Mouse (Mus musculus) mouse trophoblast stem cell (cell line): ENCODE results near the gene Htra1.

Source experiments
- in situ Hi-C, 2 experiments: fragments of 300-500 bp; cut with MseI, MboI; formaldehyde crosslinking; loops; 2 replicates in 1 of 2; 3 replicates in 1 of 2; pipeline ENCODE4 v1.15.1; 2025

Htra1 gene

GRCm38 (mm10) chr7:130934654-130935053 lies 1.3 kb upstream of the Htra1 start:
- in situ Hi-C loops: no loop called here

- in situ Hi-C loops: no loop called here
Measured at GRCm38 (mm10) chr7:130935421-130935792, 504 bp upstream of the Htra1 start.

DNA sequence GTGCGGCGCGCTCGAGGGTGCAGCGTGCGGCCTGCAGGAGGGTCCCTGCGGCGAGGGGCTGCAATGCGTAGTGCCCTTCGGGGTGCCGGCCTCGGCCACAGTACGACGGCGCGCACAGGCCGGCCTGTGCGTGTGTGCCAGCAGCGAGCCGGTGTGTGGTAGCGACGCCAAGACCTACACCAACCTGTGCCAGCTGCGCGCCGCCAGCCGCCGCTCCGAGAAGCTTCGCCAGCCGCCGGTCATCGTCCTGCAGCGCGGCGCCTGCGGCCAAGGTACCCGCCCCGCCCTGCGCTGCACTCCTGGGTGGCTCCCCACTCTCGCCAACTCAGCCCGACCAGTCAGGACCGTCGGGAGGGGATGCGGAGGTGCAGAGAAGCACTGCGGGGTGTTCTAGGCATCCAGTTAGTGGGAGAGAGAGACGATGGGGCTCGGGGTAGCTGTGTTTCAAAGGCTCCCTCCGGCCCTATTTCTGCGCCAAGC lies 601 bp downstream of the Htra1 start:
- in situ Hi-C loops: no loop called here

- in situ Hi-C loops: no loop called here
Measured at GRCm38 (mm10) chr7:130937266-130937841, 1.4 kb downstream of the Htra1 start.

- in situ Hi-C loops: no loop called here
Measured at GRCm38 (mm10) chr7:130938005-130938404, 2.1 kb downstream of the Htra1 start.

DNA sequence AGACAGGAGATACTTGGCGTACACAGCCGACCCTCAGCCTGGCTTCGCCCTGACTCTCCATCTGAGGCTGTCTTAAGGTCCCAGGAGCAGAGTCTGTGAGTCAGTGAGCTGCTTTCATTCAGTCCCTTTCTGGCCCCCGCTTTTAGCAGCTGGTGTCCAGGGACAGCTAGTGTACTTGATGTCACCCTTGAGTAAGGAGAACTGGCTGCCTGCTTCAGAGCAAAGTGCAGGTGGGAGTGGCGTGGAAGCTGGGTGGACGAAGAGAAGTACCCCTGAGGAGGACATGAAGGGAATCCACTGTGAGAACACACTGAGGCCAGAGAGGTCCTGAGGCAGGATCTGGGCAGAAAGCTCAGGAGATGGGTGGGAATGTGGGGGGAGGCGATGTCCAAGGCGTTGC lies 3.0 kb downstream of the Htra1 start:
- in situ Hi-C loops: no loop called here

DNA sequence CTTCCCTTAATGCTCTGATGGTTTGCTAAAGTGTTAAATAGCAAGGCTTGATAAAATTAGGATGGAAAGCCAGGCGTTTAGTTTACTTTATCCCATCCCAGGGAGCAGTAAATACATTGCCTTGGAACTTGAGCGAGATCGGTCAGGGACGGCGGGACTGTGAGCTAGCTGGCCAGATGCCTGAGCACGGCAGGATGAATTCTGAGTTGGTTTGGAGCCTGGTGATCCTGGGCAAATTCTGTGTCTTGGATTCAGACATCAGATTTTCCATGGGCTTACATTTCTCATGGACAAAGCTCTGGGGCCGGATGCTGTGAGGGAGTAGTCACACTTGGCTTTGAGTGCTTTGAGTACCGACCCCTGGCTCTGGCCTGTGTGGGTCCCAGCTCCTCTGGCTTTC lies 4.8 kb downstream of the Htra1 start:
- in situ Hi-C loops: no loop called here

GRCm38 (mm10) chr7:130943280-130943895 lies 7.5 kb downstream of the Htra1 start:
- in situ Hi-C loops: no loop called here

GRCm38 (mm10) chr7:130944766-130945475 lies 9.0 kb downstream of the Htra1 start:
- in situ Hi-C loops: no loop called here

DNA sequence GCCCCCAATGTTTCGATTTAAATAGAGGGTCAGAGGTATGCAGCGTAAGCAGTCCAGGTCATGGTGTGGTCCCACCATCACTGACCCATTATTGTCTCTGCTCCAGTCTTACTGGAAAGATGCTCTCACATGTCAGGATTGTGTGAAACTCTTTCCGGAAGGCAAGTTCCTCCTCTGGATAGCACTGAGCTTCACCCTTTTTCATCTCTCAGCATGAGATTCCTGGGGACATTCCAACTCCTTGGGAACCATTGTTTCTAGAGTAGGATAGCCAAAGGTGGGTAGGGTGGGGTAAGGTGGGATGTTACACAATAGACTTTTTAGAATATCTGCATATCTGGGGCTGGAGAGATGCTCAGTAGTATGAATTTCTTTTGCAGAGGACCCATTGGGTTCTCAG lies 9.8 kb downstream of the Htra1 start:
- in situ Hi-C loops: no loop called here

GRCm38 (mm10) chr7:130946303-130946702 lies 10.4 kb downstream of the Htra1 start:
- in situ Hi-C loops: no loop called here

- in situ Hi-C loops: no loop called here
Measured at GRCm38 (mm10) chr7:130948563-130949208, 12.8 kb downstream of the Htra1 start.

- in situ Hi-C loops: no loop called here
Measured at GRCm38 (mm10) chr7:130949331-130949751, 13.4 kb downstream of the Htra1 start.

- in situ Hi-C loops: no loop called here
Measured at GRCm38 (mm10) chr7:130950482-130950881, 14.6 kb downstream of the Htra1 start.

DNA sequence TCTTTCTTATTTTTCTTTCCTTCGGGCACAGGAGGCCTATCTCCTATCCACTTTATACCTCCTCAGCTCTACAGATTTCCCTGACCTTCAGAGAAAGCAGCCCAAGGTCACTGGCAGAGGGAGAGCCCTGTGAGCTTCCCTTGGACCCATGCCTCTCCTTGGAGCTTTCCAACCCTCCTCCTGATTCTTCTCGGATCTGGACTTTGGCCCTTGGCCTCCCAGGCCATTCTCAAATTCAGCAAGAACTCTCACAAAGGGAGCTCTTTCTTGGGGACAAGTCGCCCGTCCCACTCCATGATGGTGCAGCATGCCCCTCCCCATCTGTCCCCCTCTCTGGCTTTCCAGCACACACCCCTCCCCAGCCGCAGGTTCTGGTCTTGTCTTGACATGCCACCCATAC lies 15.1 kb downstream of the Htra1 start:
- in situ Hi-C loops: no loop called here

GRCm38 (mm10) chr7:130953376-130953775 lies 17.5 kb downstream of the Htra1 start:
- in situ Hi-C loops: no loop called here

- in situ Hi-C loops: no loop called here
Measured at GRCm38 (mm10) chr7:130954177-130954601, 18.3 kb downstream of the Htra1 start.

GRCm38 (mm10) chr7:130958551-130958950 lies 22.6 kb downstream of the Htra1 start:
- in situ Hi-C loops: no loop called here

DNA sequence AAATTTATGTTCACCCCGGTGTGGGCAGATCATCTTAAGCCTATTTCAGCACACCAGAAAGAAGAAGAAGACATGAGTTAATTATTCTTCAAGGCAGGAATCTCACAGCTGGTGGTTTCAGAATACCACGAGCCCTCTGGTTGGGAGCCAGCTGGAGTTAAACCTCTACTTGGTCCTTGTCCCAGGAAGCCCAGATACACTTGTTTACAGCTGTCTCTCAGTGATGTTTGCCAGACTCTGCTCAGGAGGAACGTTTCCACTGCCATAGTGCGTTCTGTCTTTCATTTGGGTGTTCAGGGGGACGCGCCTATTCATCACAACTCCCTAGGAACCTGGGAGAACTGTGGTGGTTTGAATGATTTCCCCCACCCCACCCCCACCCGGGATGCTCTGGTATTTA lies 24.0 kb downstream of the Htra1 start:
- in situ Hi-C loops: no loop called here

- in situ Hi-C loops: no loop called here
Measured at GRCm38 (mm10) chr7:130961429-130961828, 25.5 kb downstream of the Htra1 start.

- in situ Hi-C loops: no loop called here
Measured at GRCm38 (mm10) chr7:130964686-130965085, 28.8 kb downstream of the Htra1 start.

DNA sequence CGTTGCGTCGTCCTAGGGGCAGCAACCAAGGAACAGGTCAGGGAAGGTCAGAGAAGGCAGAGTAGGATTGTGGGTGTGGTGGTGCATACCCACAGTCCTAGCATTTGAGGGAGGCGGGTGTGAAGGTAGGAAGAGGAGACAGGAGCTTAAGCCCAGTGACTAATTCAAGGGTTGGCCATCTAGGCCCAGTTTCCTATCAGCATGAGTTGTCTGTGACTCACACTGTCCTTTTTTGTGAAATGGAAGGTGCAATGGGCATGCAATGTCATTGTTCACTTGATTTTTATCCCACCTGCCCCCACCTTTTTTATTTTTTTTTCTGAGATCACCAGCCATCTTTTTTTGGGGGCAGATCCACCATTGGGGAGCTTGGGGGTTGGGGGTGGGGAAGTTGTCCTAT lies 29.5 kb downstream of the Htra1 start:
- in situ Hi-C loops: no loop called here
